Mouse (Mus musculus) CD4-positive naive resting alpha-beta T cell, adult 57 days (primary cell): ENCODE data around the gene Dhrs11. TPM values are rescaled to one million over a fixed set of nuclear protein-coding genes. Genes with fewer than 3 reads are reported as not detected.

Experiments used
- total RNA-seq: library from RNA; stranded (reverse); gene quantifications from one replicate; pipeline ENCODE4 v1.2.4, GENCODE M21; 2023

Dhrs11 gene
- total RNA-seq, result 12.3 TPM

GRCm38 (mm10) chr11:84828516-84829399 lies at the start of gene Dhrs11:
Dhrs11 (minus strand) TSS chr11:84828994.

DNA sequence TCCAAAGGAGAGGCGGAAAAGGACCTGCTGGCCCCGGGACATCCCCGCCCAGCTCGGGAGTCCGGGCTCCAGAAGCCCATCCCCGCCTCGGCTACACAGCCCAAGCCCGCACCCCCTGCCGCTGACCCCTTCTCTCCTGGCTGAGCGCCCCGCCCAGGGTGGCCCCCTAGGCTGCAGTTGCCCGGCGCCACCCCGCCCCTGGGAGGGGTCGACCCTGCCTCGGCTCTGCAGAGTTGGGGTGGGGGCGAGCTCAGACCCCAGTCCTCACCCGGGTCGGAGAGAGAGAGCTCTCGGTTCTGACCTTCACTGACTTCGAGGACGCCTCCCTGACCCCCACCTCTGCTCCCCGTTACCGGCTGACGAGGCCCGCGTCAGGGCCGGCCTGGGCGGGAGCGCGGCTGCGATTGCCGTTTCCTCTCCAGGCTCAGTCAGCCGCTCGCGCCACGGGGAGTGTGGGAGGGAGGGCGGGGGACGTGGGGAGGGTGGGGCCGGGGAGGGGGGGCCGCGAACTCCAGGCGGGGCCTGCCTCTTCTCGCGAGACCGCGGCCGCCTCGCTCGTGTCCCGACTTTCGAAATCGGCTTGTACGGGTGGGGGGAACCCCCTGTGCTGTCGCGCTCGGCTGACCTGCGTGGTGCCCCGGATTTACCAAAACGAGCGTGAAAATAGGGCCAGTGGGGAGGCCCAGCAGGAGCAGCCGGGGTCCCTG lies 41.7 kb upstream of the Dhrs11 start, which contains the start of gene Ggnbp2:
TSS of gene Ggnbp2 (minus strand) at position 481 of the 707 bp plus-strand sequence.

GRCm38 (mm10) chr11:84818961-84819692 lies 9.7 kb downstream of the Dhrs11 start, which contains the start of gene Mrm1:
Mrm1 (minus strand) TSS chr11:84819515.

Other genes with a start within 250 kb of the Dhrs11 start
- 22.3 TPM for gene Mrm1, start 9.5 kb downstream of the Dhrs11 start, total RNA-seq
- gene Ggnbp2, start 41.8 kb upstream of the Dhrs11 start, total RNA-seq, result 166 TPM
- 20.3 TPM for gene Myo19, start 51.2 kb upstream of the Dhrs11 start, total RNA-seq
- 7.3 TPM for gene Pigw, start 51.3 kb upstream of the Dhrs11 start, total RNA-seq
- gene Znhit3, start 87.4 kb upstream of the Dhrs11 start, total RNA-seq, result 25.6 TPM
- gene Car4, start 128.8 kb upstream of the Dhrs11 start, total RNA-seq, result not detected